Comparison of ENCODE assay signal across 10 mouse cellular contexts in genomic region chr9:21947540-21948130, GRCm38 (mm10). TPM values are rescaled to one million over a fixed set of nuclear protein-coding genes. Genes with fewer than 3 reads are reported as not detected.
DNase-seq lines count a peak whose midpoint lies in the region; ATAC-seq and TF ChIP-seq lines count a peak whose summit lies in the region.
"Had no signal": no experiment of that assay in that cellular context is flagged by ENCODE, and none has a peak within 500 bp of the region (broad histone marks: within the 10 kb centered on the region; RNA-seq: fewer than 3 reads in every experiment).

No protein-coding gene starts in this region.

- ATAC-seq in kidney, embryonic 14.5 days (ENCODE audit: low FRiP score, low TSS enrichment), result 0 out of 2 replicates have a peak, but pooled peaks have one; percentile 51
- peak; percentile 38 for ATAC-seq in liver, embryonic 12.5 days

- WGBS in kidney, embryonic 14.5 days, result 5% methylated on average over 22 of the region's 28 CpGs
- WGBS in kidney, adult 2 months, result 10% methylated on average over 28 of the region's 28 CpGs
- WGBS in liver, embryonic 12.5 days (ENCODE audit: insufficient replicate concordance), result 2% methylated on average over 28 of the region's 28 CpGs

- no peaks in the 10 kb centered on the region; the same call in 1 of the 2 replicates for H3K9me3 ChIP-seq in kidney, embryonic 14.5 days (ENCODE audit: control insufficient read depth, low read length)
- H3K9me3 ChIP-seq in MEL (replicated peaks; ENCODE audit: insufficient read depth, low read length), result no peaks in the 10 kb centered on the region
- H3K9me3 ChIP-seq in liver, embryonic 12.5 days (replicated peaks), result no peaks in the 10 kb centered on the region
- H3K9me3 ChIP-seq: limb, embryonic 15.5 days had no signal

- H3K27me3 ChIP-seq in kidney, embryonic 14.5 days (ENCODE audit: control insufficient read depth, insufficient read depth, low read length), result peaks cover 5% of the 10 kb centered on the region; the same call in 1 of the 2 replicates
- H3K27me3 ChIP-seq in kidney, adult 2 months (replicated peaks; ENCODE audit: control insufficient read depth, insufficient read depth, low read length), result no peaks in the 10 kb centered on the region
- H3K27me3 ChIP-seq in MEL (ENCODE audit: control insufficient read depth in 1 of 2, insufficient read depth in 2 of 2, low read length in 2 of 2), result no peaks in the 10 kb centered on the region
- H3K27me3 ChIP-seq in liver, embryonic 12.5 days (replicated peaks), result peaks cover 54% of the 10 kb centered on the region

- no peaks in the 10 kb centered on the region for H3K79me2 ChIP-seq in MEL (ENCODE audit: control insufficient read depth, insufficient read depth, low read length, poor library complexity)

- DNase-seq in cerebellum, adult 9-11 months, result peak; percentile 39
- no peak for DNase-seq in cerebellum, adult 18-20 months
- DNase-seq in kidney, adult 2 months, result no peak
- DNase-seq in MEL (ENCODE audit: low read depth, low spot score), result peak; percentile 93
- no peak for DNase-seq in lung, postnatal 14 days
- DNase-seq in ovary, adult 18-20 months (ENCODE audit: low spot score), result no peak
- DNase-seq: kidney, postnatal 36 days had no signal

- no peaks in the 10 kb centered on the region for H3K36me3 ChIP-seq in kidney, embryonic 14.5 days (ENCODE audit: control insufficient read depth, insufficient read depth, low read length)
- no peaks in the 10 kb centered on the region for H3K36me3 ChIP-seq in kidney, adult 2 months (ENCODE audit: control insufficient read depth, insufficient read depth, low read length)
- H3K36me3 ChIP-seq in MEL (ENCODE audit: control insufficient read depth in 1 of 2, insufficient read depth in 2 of 2, low read length in 2 of 2), result peaks cover 0 to 6% of the 10 kb centered on the region in 2 experiments; a peak in 2 of 4 replicates
- no peaks in the 10 kb centered on the region for H3K36me3 ChIP-seq in liver, embryonic 12.5 days
- H3K36me3 ChIP-seq: limb, embryonic 15.5 days had no signal

- H3K4me1 ChIP-seq in kidney, embryonic 14.5 days (ENCODE audit: control insufficient read depth, insufficient read depth, low read length), result no peaks in the 10 kb centered on the region; the same call in 1 of the 2 replicates
- no peaks in the 10 kb centered on the region for H3K4me1 ChIP-seq in kidney, adult 2 months (ENCODE audit: control insufficient read depth, insufficient read depth, low read length)
- peaks cover 0 to 13% of the 10 kb centered on the region in 2 experiments; a peak in 2 of 4 replicates for H3K4me1 ChIP-seq in MEL (ENCODE audit: control insufficient read depth in 1 of 2, insufficient read depth in 2 of 2, low read length in 2 of 2)
- peaks cover 25% of the 10 kb centered on the region for H3K4me1 ChIP-seq in liver, embryonic 12.5 days

- TF ChIP-seq RAD21 in MEL (IDR thresholded peaks at IDR 0.05; ENCODE audit: low read depth, low read length), result no peak

- no peak overlapping the region for H3K4me3 ChIP-seq in kidney, embryonic 14.5 days (ENCODE audit: low read length)
- no peak overlapping the region for H3K4me3 ChIP-seq in kidney, adult 2 months (ENCODE audit: insufficient read depth, low read depth, low read length)
- peak overlapping the region; percentile 40 to 41 for H3K4me3 ChIP-seq in MEL (ENCODE audit: control insufficient read depth in 1 of 2, insufficient read depth in 1 of 2, low read depth in 2 of 2, low read length in 2 of 2)
- H3K4me3 ChIP-seq in liver, embryonic 12.5 days, result peak overlapping the region; percentile 12
- H3K4me3 ChIP-seq: limb, embryonic 15.5 days had no signal

- TF ChIP-seq POLR2A in kidney, adult 2 months (IDR thresholded peaks at IDR 0.05; ENCODE audit: low read depth, low read length), result no peak
- peak; percentile 49 to 53; a peak in 2 of 4 replicates for TF ChIP-seq POLR2A in MEL (IDR thresholded peaks at IDR 0.05; ENCODE audit: control insufficient read depth in 1 of 2, insufficient read depth in 1 of 2, low read depth in 1 of 2, low read length in 2 of 2, poor library complexity in 1 of 2)

- no peak overlapping the region for H3K27ac ChIP-seq in kidney, embryonic 14.5 days (ENCODE audit: low read depth, low read length)
- H3K27ac ChIP-seq in kidney, adult 2 months (ENCODE audit: insufficient read depth, low read depth, low read length), result no peak overlapping the region
- 0 out of 2 replicates have a peak overlapping the region, but pooled peaks have one; percentile 1 for H3K27ac ChIP-seq in MEL (ENCODE audit: control insufficient read depth, low read depth, low read length)
- H3K27ac ChIP-seq in liver, embryonic 12.5 days, result no peak overlapping the region
- H3K27ac ChIP-seq: limb, embryonic 15.5 days had no signal

- peak overlapping the region; percentile 29 for H3K4me2 ChIP-seq in kidney, embryonic 14.5 days (replicated peaks; ENCODE audit: low read depth, low read length)
- peak overlapping the region; percentile 60 for H3K4me2 ChIP-seq in liver, embryonic 12.5 days
- H3K4me2 ChIP-seq: limb, embryonic 15.5 days had no signal

- TF ChIP-seq CTCF in kidney, adult 2 months (conservative IDR thresholded peaks at IDR 0.05; ENCODE audit: insufficient read depth, insufficient read length, low read depth, low read length), result no peak
- 0 out of 6 replicates have a peak, but pooled peaks of 1 of the 3 experiments have one; percentile 1 for TF ChIP-seq CTCF in MEL (IDR thresholded peaks at IDR 0.05 in 2 of 3, conservative IDR thresholded peaks at IDR 0.05 in 1 of 3; ENCODE audit: control insufficient read depth in 1 of 3, insufficient read depth in 1 of 3, low read depth in 2 of 3, low read length in 3 of 3, poor library complexity in 1 of 3, severe bottlenecking in 1 of 3)

- H3K9ac ChIP-seq in kidney, embryonic 14.5 days (ENCODE audit: low read depth, low read length), result no peak overlapping the region
- H3K9ac ChIP-seq in MEL (ENCODE audit: control insufficient read depth, low read depth, low read length, poor library complexity, severe bottlenecking), result peak overlapping the region; percentile 48
- H3K9ac ChIP-seq in liver, embryonic 12.5 days, result peak overlapping the region; percentile 37; the same call in 1 of the 2 replicates
- H3K9ac ChIP-seq: limb, embryonic 15.5 days had no signal

- no peak for TF ChIP-seq EP300 in MEL (IDR thresholded peaks at IDR 0.05; ENCODE audit: low read depth in 1 of 2, low read length in 2 of 2)

TF ChIP-seq in MEL, 35 proteins besides CTCF, POLR2A, EP300 and RAD21 (continues in another document):
- TF ChIP-seq MEF2A (IDR thresholded peaks at IDR 0.05; ENCODE audit: extremely low read depth, insufficient replicate concordance, low read depth, low read length, poor library complexity, severe bottlenecking), result no peak
- TF ChIP-seq CHD2 (IDR thresholded peaks at IDR 0.05; ENCODE audit: low read length), result no peak
- TF ChIP-seq RCOR1 (IDR thresholded peaks at IDR 0.05; ENCODE audit: low read depth, low read length), result no peak
- no peak for TF ChIP-seq MAZ (IDR thresholded peaks at IDR 0.05; ENCODE audit: low read depth, low read length)
- TF ChIP-seq TBP (IDR thresholded peaks at IDR 0.05; ENCODE audit: low read depth, low read length), result 0 out of 2 replicates have a peak, but pooled peaks have one; percentile 8
- no peak for TF ChIP-seq MAFK (IDR thresholded peaks at IDR 0.05; ENCODE audit: borderline replicate concordance, low read depth, low read length)
- no peak for TF ChIP-seq ZC3H11A (IDR thresholded peaks at IDR 0.05; ENCODE audit: low read depth, low read length)
- no peak for TF ChIP-seq NELFE (IDR thresholded peaks at IDR 0.05; ENCODE audit: low read depth, low read length)
- no peak for TF ChIP-seq USF1 (IDR thresholded peaks at IDR 0.05; ENCODE audit: low read depth, low read length)

RNA-seq across cellular contexts. Expression of gene Swsap1, which starts 7.9 kb away (rescaled TPM):
- 11.4 and 12.8 TPM in 2 replicates for polyA plus RNA-seq in kidney, embryonic 14.5 days (2014; fragmentation: Nextera tagmentation; extraction: Ambion mirVana)
- polyA plus RNA-seq in kidney, adult 2 months (2012; rRNA removed), result 10.5 and 10.9 TPM in 2 replicates
- 12.7 and 17.2 TPM in 2 replicates for total RNA-seq in MEL (2012; rRNA removed)
- 10 to 100 TPM in 1 of 2 experiments, not detected in 1; 19.3 TPM for polyA plus RNA-seq in MEL (2012; ENCODE audit: insufficient read depth in 1 of 2, insufficient read length in 2 of 2, low read depth in 1 of 2, low replicate concordance in 2 of 2, missing spikeins in 1 of 2)
- polyA plus RNA-seq in liver, embryonic 12.5 days (2016; fragmentation: Nextera tagmentation; extraction: Ambion mirVana), result 2.8 and 3.0 TPM in 2 replicates

RNA-seq across cellular contexts. Expression of gene Plppr2, which starts 10.8 kb away (rescaled TPM):
- polyA plus RNA-seq in kidney, embryonic 14.5 days (2014; fragmentation: Nextera tagmentation; extraction: Ambion mirVana), result 7.0 and 9.2 TPM in 2 replicates
- 6.0 and 9.1 TPM in 2 replicates for polyA plus RNA-seq in kidney, adult 2 months (2012; rRNA removed)
- 1.3 and 1.4 TPM in 2 replicates for total RNA-seq in MEL (2012; rRNA removed)
- polyA plus RNA-seq in MEL (2012; ENCODE audit: insufficient read depth in 1 of 2, insufficient read length in 2 of 2, low read depth in 1 of 2, low replicate concordance in 2 of 2, missing spikeins in 1 of 2), result 10 to 100 TPM in 1 of 2 experiments, not detected in 1; 13.9 TPM
- polyA plus RNA-seq in liver, embryonic 12.5 days (2016; fragmentation: Nextera tagmentation; extraction: Ambion mirVana), result 2.3 and 3.1 TPM in 2 replicates

RNA-seq across cellular contexts. Expression of gene Epor, which starts 15.7 kb away (rescaled TPM):
- polyA plus RNA-seq in kidney, embryonic 14.5 days (2014; fragmentation: Nextera tagmentation; extraction: Ambion mirVana), result 10.5 and 11.4 TPM in 2 replicates
- 14.0 and 16.7 TPM in 2 replicates for polyA plus RNA-seq in kidney, adult 2 months (2012; rRNA removed)
- 139 and 192 TPM in 2 replicates for total RNA-seq in MEL (2012; rRNA removed)
- 100 to 1,000 TPM in 1 of 2 experiments, not detected in 1; 440 TPM for polyA plus RNA-seq in MEL (2012; ENCODE audit: insufficient read depth in 1 of 2, insufficient read length in 2 of 2, low read depth in 1 of 2, low replicate concordance in 2 of 2, missing spikeins in 1 of 2)
- 155 and 158 TPM in 2 replicates for polyA plus RNA-seq in liver, embryonic 12.5 days (2016; fragmentation: Nextera tagmentation; extraction: Ambion mirVana)

RNA-seq across cellular contexts. Expression of gene Tmem205, which starts 20.3 kb away (rescaled TPM):
- polyA plus RNA-seq in kidney, embryonic 14.5 days (2014; fragmentation: Nextera tagmentation; extraction: Ambion mirVana), result 54.0 and 67.5 TPM in 2 replicates
- 313 and 353 TPM in 2 replicates for polyA plus RNA-seq in kidney, adult 2 months (2012; rRNA removed)
- 118 and 128 TPM in 2 replicates for total RNA-seq in MEL (2012; rRNA removed)
- polyA plus RNA-seq in MEL (2012; ENCODE audit: insufficient read depth in 1 of 2, insufficient read length in 2 of 2, low read depth in 1 of 2, low replicate concordance in 2 of 2, missing spikeins in 1 of 2), result 100 to 1,000 TPM in 1 of 2 experiments, not detected in 1; 114 TPM
- polyA plus RNA-seq in liver, embryonic 12.5 days (2016; fragmentation: Nextera tagmentation; extraction: Ambion mirVana), result 39.9 and 41.8 TPM in 2 replicates

RNA-seq across cellular contexts. Expression of gene Ccdc159, which starts 20.4 kb away (rescaled TPM):
- 3.4 and 4.0 TPM in 2 replicates for polyA plus RNA-seq in kidney, embryonic 14.5 days (2014; fragmentation: Nextera tagmentation; extraction: Ambion mirVana)
- polyA plus RNA-seq in kidney, adult 2 months (2012; rRNA removed), result 4.3 and 4.8 TPM in 2 replicates
- total RNA-seq in MEL (2012; rRNA removed), result 1.0 and 1.4 TPM in 2 replicates
- polyA plus RNA-seq in MEL (2012; ENCODE audit: insufficient read depth in 1 of 2, insufficient read length in 2 of 2, low read depth in 1 of 2, low replicate concordance in 2 of 2, missing spikeins in 1 of 2), result 1 to 10 TPM in 1 of 2 experiments, not detected in 1; 6.4 TPM
- 1.3 and 2.2 TPM in 2 replicates for polyA plus RNA-seq in liver, embryonic 12.5 days (2016; fragmentation: Nextera tagmentation; extraction: Ambion mirVana)

Comparison
In these comparisons a context has a peak if more than half of its experiments do, and no peak if none do; other contexts are left out.
1. DNase-seq: peak in cerebellum, adult 9-11 months (single experiment) and MEL (single experiment); none in cerebellum, adult 18-20 months (0 of 2), kidney, adult 2 months (single experiment), lung, postnatal 14 days (single experiment) and ovary, adult 18-20 months (single experiment).
2. H3K4me3 ChIP-seq: peak in MEL (2 of 2) and liver, embryonic 12.5 days (single experiment); none in kidney, embryonic 14.5 days (single experiment) and kidney, adult 2 months (single experiment).